Mouse (Mus musculus) olfactory bulb, adult 2 months (tissue): ENCODE data around the gene Tox2.

Source experiments
- CTCF ChIP-seq: fragments of 200-500 bp; IDR thresholded peaks from 2 replicates; pipeline ENCODE4 v1.5.1; 2012; ENCODE audit warnings: low read depth, mild to moderate bottlenecking, low read length, moderate library complexity; ENCODE audit not compliant: insufficient read depth
- POLR2A ChIP-seq: fragments of 200-500 bp; IDR thresholded peaks from 2 replicates; pipeline ENCODE4 v1.6.1; 2012; ENCODE audit warnings: mild to moderate bottlenecking, low read depth, low read length, moderate library complexity; ENCODE audit not compliant: insufficient read depth

DNA sequence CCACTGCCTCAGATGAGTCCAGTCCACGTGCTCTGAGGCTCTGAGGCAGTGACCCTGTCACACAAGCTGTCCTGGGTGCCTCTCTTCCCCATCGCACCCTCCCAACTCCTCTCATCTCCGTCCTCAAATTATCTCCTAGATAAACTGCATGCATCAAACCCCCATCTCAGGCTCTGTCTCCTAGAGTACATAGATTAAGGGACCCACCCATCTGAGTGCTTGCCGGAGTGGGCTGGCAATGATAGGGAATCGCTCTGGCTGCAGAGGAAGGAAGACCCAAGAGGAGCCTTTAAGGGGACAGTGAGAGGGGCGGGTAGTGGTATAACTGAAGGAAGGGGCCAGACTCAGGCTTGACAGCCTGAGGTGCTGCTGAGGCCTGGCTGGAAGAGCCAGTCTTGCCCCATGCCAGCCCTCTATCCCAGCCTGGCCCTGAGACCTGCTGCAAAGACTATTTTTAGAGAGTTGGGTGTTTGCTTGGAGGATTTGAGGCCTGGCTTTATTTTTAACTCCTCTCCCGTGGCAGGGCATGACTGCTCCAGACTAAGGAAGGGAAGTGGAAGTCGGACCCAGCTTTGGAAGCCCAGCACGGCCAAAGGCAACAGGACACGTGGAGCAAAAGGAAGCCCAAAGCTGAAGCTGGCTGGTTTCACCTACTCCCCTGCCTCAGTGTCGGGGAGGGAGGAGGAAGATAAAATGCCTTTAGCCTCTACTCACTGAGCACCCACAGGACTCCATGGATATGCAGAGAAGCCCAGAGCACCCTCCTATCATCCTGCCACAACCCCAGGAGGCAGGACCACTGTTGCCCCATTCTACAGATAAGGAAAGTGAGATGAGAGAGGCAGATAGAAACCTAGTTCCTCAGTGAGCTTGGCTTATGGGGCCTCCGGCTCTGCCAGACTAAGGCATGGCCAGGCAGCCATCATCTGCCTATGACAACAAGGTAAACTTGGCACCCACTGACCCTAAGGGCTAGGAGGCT lies 160.3 kb downstream of the Tox2 start:
- TF ChIP-seq CTCF: no peak
- no peak for TF ChIP-seq POLR2A
